Mouse (Mus musculus) ES-E14 (cell line): ENCODE measurements around the gene Chrnb4.

Source experiments
- CHD2 ChIP-seq: IDR thresholded peaks from 2 replicates; pipeline ENCODE4 v1.6.1; 2014; ENCODE audit warnings: mild to moderate bottlenecking, low read depth, low read length, inconsistent platforms
- HCFC1 ChIP-seq: IDR thresholded peaks from 2 replicates; pipeline ENCODE4 v1.6.1; 2012; ENCODE audit warnings: low read length, inconsistent platforms, borderline replicate concordance; ENCODE audit not compliant: insufficient read depth
- MAFK ChIP-seq: IDR thresholded peaks from 2 replicates; pipeline ENCODE4 v1.6.1; 2014; ENCODE audit warnings: mild to moderate bottlenecking, low read depth, low read length, inconsistent platforms; ENCODE audit not compliant: insufficient read depth
- ZC3H11A ChIP-seq: IDR thresholded peaks from 2 replicates; pipeline ENCODE4 v1.6.1; 2012; ENCODE audit warnings: low read depth, mild to moderate bottlenecking, inconsistent platforms, low read length, borderline replicate concordance
- ZNF384 ChIP-seq: IDR thresholded peaks from 2 replicates; pipeline ENCODE4 v1.6.1; 2012; ENCODE audit warnings: low read depth, low read length, inconsistent platforms

DNA sequence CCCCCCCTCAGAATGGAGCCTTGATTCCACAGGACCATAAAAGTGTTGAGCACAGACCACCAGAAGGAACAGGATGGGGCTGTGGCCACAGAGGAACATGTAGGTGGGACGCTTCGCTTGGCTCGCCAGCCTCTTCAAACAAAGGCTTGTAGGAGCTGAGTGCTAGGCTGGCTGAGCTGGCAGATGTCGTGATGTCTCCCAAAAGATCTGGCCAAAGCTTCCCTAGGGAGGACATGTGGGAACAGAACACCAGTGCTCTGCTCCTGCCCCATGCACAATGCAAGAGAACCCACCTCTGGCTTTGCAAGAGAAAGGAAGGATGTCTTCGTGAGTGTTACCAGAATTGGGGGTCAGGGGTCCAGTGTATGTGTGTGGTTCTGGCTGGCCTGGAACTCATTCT is 25.3 kb downstream of the Chrnb4 start:
- TF ChIP-seq CHD2 (no peak), MAFK (no peak), ZNF384 (no peak), ZC3H11A (no peak), HCFC1 (no peak)
